Mouse (Mus musculus): Measurements from ENCODE around the gene Tmeff2. TPM values are rescaled to one million over a fixed set of nuclear protein-coding genes. Genes with fewer than 3 reads are reported as not detected.

The Tmeff2 gene
- total RNA-seq, 1 experiment from 2014 or later: not detected

GRCm38 (mm10) chr1:51101034-51101590 lies 200.7 kb downstream of the Tmeff2 start:
- no peak for ATAC-seq (replicated peaks; ENCODE audit: low read depth, poor library complexity, severe bottlenecking)

GRCm38 (mm10) chr1:51104698-51105097 lies 204.3 kb downstream of the Tmeff2 start:
- no peak for ATAC-seq (replicated peaks; ENCODE audit: low read depth, poor library complexity, severe bottlenecking)

- ATAC-seq (replicated peaks; ENCODE audit: low read depth, poor library complexity, severe bottlenecking): no peak
Measured at GRCm38 (mm10) chr1:51106401-51106920, 206.0 kb downstream of the Tmeff2 start.

- no peak for ATAC-seq (replicated peaks; ENCODE audit: low read depth, poor library complexity, severe bottlenecking)
Measured at GRCm38 (mm10) chr1:51107299-51107698, 206.9 kb downstream of the Tmeff2 start.

GRCm38 (mm10) chr1:51114721-51115120 lies 214.3 kb downstream of the Tmeff2 start:
- ATAC-seq (replicated peaks; ENCODE audit: low read depth, poor library complexity, severe bottlenecking): no peak

DNA sequence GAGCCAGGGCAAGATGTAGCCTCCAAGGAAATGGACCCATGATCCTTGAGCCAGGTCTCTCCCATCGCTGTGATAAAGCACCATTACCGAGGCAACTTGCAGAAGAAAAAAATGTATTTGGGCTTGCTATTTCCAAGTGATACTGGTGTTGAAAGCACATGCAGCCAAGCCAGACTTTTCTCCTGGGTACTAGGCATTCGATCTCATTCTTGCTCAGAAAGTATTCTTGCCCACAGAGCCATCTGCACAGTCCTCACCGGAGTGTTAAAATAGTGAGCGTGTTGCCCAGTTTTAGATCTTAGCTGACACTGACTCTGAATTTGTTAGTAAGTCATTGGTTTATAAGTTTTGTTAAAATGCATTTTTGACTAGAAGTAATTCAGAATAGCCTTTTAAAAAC lies 215.3 kb downstream of the Tmeff2 start:
- ATAC-seq (replicated peaks; ENCODE audit: low read depth, poor library complexity, severe bottlenecking): no peak

GRCm38 (mm10) chr1:51117830-51118229 lies 217.4 kb downstream of the Tmeff2 start:
- no peak for ATAC-seq (replicated peaks; ENCODE audit: low read depth, poor library complexity, severe bottlenecking)

GRCm38 (mm10) chr1:51125671-51126424 lies 225.4 kb downstream of the Tmeff2 start:
- no peak for ATAC-seq (replicated peaks; ENCODE audit: low read depth, poor library complexity, severe bottlenecking)

DNA sequence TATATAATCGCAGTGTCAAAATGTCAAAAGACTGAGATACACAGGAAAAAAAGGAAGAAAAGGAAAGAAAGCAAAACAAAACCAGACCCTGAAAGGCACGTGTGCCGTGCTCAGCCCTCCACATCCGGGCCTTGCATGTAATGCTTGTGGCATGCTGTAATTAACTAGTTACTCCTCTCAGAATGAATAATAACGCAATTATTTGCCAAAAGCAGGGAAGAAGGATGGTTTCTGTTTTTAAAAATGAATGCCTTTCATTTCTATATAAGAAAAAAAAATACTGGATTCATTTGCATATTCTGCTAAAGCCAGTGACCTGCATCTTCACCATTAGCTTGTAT lies 225.9 kb downstream of the Tmeff2 start:
- ATAC-seq (replicated peaks; ENCODE audit: low read depth, poor library complexity, severe bottlenecking): no peak

DNA sequence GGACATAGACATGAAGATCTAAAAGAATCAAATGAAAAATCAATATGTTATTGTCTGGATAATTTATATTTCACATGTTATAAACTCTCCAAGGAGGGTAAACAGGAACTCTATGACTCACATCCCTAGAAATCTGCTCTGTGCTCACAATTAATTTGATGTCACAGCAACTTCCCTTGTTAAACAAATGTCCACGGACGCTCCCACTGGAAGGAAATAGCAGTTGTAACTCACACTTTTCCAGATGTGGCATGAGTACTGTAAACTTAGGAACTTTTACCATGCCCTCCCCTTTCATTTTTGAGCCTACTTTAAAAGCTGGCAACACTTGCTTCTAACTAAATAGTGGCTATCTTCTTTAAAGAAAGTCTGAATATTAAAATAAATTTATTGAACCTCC lies 236.3 kb downstream of the Tmeff2 start:
- no peak for ATAC-seq (replicated peaks; ENCODE audit: low read depth, poor library complexity, severe bottlenecking)

DNA sequence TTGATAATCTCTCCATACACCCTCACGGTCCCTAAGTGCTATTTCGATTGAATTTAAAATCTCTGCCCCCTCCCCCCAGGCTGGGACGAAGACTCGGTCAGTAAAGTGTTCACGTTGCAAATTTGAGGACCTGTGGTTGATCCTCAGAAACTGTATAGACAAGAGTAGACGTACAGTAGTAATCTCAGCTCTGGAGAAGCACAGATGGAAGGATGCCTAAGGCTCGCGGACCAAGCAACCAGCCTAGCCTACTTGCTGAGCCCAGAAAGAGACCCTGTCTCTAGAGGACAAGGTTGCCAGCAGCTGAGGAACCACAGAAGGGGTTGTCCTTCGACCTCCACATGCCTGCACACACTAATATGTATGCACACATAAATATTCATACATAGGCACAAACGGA lies 239.2 kb downstream of the Tmeff2 start:
- no peak for ATAC-seq (replicated peaks; ENCODE audit: low read depth, poor library complexity, severe bottlenecking)

DNA sequence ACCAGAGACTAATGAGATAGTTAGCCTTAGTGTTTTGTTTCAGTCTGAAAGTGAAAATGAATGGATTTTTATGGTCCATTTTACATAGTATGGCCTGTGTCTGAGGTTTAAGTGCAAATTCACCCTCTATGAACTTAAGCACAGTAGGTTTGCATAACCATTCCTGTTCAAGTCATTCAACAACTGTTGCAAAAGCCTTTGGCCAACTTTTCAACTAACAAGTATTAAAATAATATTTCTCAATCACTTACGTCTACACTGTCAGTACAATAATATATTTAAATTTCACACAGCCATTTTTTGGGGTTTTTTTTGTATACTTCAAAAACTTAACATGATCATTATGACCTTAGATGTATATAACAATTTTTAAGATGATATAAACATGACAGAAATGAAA lies 240.9 kb downstream of the Tmeff2 start:
- ATAC-seq (replicated peaks; ENCODE audit: low read depth, poor library complexity, severe bottlenecking): no peak

GRCm38 (mm10) chr1:51142729-51143128 lies 242.3 kb downstream of the Tmeff2 start:
- ATAC-seq (replicated peaks; ENCODE audit: low read depth, poor library complexity, severe bottlenecking): no peak

- no peak for ATAC-seq (replicated peaks; ENCODE audit: low read depth, poor library complexity, severe bottlenecking)
Measured at GRCm38 (mm10) chr1:51145693-51146092, 245.2 kb downstream of the Tmeff2 start.

GRCm38 (mm10) chr1:51148481-51149137 lies 248.2 kb downstream of the Tmeff2 start:
- no peak for ATAC-seq (replicated peaks; ENCODE audit: low read depth, poor library complexity, severe bottlenecking)

- ATAC-seq (replicated peaks; ENCODE audit: low read depth, poor library complexity, severe bottlenecking): no peak
Measured at GRCm38 (mm10) chr1:51149488-51149887, 249.0 kb downstream of the Tmeff2 start.

DNA sequence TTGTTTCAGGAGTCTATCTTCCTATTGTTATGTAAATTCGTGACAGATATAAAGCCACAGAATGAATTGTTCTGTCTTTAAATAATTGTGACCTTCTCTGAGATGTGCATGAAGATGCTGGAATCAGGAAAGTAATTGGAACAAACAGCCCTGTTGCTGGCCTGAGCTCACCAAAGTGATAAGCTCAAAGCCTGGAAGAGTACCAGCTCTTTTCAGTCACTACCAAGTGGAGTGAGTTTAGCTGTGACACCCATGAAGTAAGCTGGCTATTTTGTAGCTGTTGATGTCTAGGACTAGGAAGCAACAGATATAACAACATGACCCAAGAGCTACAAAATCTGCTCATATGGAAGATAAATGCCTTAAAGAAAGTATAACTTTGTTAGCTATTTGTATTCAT lies 249.4 kb downstream of the Tmeff2 start:
- no peak for ATAC-seq (replicated peaks; ENCODE audit: low read depth, poor library complexity, severe bottlenecking)

- ATAC-seq (replicated peaks; ENCODE audit: low read depth, poor library complexity, severe bottlenecking): no peak
Measured at GRCm38 (mm10) chr1:51152017-51152416, 251.6 kb downstream of the Tmeff2 start.

- no peak for ATAC-seq (replicated peaks; ENCODE audit: low read depth, poor library complexity, severe bottlenecking)
Measured at GRCm38 (mm10) chr1:51152856-51153255, 252.4 kb downstream of the Tmeff2 start.

- no peak for ATAC-seq (replicated peaks; ENCODE audit: low read depth, poor library complexity, severe bottlenecking)
Measured at GRCm38 (mm10) chr1:51184276-51184675, 283.8 kb downstream of the Tmeff2 start.

DNA sequence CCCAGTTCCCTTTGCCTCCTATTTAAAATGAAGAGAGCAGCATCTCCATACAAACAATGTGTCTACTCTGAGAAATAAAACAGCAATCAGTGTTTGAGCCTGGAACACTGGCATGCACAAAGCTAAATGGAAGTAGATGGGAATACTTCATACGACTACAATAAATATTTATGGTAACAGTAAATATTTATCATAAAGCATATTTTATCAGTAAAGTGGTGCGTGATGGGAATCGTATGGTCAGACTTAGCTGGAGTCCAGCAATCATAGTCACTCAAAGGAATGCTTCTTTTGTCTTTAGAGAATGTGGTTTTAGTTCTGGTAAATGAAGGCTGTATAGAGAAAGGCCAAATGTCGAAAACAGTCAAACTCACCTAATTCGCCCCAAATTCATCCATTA lies 288.6 kb downstream of the Tmeff2 start:
- ATAC-seq (replicated peaks; ENCODE audit: low read depth, poor library complexity, severe bottlenecking): no peak

All from common myeloid progenitor, adult 5-6 weeks (primary cell).